Mouse (Mus musculus): ENCODE data around the gene Pcdh18.

Pcdh18 gene

GRCm38 (mm10) chr3:49756870-49757625 is at the start of gene Pcdh18:
Pcdh18 (minus strand) TSS chr3:49757325.
- peak; percentile 77 for DNase-seq (ENCODE audit: low spot score)

- no peak for DNase-seq (ENCODE audit: low spot score)
Observed at GRCm38 (mm10) chr3:49806823-49807222, 49.7 kb upstream of the Pcdh18 start.

- no peak for DNase-seq (ENCODE audit: low spot score)
Observed at GRCm38 (mm10) chr3:49805511-49805910, 48.4 kb upstream of the Pcdh18 start.

GRCm38 (mm10) chr3:49788296-49788695 is 31.2 kb upstream of the Pcdh18 start:
- DNase-seq (ENCODE audit: low spot score): no peak

- no peak for DNase-seq (ENCODE audit: low spot score)
Observed at GRCm38 (mm10) chr3:49787719-49788118, 30.6 kb upstream of the Pcdh18 start.

- DNase-seq (ENCODE audit: low spot score): no peak
Observed at GRCm38 (mm10) chr3:49768992-49769738, 12.0 kb upstream of the Pcdh18 start.

DNA sequence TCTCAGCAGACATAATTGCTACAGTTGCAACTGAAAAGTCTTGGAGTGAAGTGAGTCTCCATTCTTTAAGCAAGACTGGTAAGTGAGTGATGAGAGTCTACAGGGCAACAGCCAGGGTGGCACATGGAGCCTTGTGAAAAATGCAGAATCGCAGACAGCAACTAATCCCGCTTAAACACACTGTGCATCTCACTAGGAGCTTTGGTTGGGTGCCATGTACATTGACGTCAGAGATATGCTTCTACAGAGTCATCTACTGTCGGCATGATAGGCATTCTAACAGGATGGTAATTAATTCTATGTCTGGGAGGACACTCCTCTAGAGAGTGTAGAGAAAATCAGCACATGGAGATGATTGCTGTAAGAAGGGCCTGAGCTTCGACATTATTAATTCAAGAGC is 5.6 kb upstream of the Pcdh18 start:
- no peak for DNase-seq (ENCODE audit: low spot score)

DNA sequence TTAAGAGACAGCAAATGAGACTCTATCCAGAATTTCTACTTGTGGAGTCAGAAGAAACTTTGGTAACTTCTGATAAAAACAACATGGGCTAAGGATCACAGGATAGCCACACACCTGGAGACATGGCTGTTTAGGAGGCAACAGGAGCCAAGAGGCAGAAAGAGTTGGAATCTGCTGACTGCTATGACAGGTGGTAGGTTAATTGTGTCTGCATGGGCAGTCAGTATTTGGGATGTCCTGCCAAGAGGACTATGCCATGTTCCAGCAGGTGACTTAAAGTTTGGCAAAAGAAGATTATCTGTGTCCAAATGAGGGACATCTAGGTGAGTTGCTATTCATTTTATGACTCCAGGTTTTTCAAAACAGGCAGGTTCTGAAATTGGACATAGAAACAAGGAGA is 4.8 kb upstream of the Pcdh18 start:
- no peak for DNase-seq (ENCODE audit: low spot score)

DNA sequence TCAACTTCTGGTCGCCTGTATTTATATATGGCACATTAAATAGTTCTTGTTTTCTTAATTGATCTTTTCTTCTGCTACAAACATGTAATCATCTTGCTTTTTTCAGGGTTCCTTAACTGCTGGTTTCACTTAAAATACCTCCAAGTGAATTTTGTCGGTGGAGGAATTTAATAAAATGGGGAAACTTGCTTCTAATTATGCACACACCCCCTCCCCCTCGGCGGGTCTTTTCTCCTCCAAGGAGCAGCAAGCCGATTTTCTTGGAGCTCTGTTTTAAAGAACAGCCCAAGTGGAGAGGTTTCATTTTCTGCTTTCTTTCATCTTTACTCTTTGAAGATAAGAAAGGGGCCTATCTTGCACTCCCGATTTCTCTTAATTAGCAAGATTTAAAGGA is 498 bp upstream of the Pcdh18 start:
- DNase-seq (ENCODE audit: low spot score): no peak

DNA sequence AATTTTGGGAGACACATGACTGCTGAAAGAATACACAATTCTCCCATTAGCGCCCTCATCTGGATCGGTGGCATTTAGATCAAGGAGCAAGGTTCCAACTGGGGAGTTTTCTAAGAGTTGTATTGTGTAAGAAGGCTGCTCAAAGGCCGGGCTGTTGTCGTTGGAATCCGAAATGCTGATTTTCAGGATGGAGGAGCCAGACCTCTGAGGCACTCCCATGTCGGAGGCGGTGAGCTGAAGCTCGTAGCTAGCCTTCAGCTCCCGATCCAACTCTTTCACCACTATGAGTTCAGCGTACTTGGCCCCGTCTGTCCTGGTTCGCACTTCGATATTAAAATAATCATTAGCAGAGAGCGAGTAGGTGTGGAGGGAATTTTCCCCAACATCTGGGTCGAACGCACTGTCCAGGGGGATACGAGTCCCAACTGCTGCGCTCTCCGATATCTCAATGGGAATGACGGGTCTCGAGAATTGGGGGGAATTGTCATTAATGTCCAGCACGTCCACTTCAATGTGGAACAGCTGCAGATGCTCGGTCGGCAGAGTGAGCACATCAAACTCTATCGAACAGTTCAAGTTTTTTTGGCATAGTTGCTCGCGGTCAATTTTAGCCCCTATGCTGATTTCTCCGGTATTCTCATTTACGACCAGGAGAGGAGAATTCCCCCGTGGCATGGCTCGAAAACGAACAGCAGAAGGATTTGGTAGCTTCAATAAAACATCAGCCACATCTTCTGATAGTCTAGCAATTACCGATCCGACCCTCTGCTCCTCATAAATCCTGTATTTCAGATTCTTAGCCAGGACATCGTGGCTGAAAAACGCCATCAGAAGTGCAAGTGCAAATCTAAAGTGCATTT is 909 bp downstream of the Pcdh18 start:
- DNase-seq (ENCODE audit: low spot score): peak; percentile 12

DNA sequence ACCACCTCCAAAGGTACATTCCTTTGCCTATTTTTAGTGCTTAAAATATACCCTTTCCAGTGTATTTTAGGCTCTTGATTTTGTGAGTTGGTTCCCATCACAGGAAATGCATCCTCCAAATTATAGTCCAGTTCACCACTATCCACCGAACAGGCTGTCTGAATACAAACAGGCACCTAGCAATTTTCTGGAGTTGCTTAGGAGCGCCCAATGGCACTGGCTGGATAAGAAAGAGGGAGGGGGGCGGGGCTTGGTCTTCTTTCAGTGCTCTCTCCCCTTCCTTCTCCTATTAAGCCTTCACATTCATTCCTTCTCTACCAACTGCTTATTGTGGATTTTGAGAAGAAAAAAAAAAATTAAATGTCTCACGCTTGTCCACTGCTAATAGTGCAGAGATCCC is 4.4 kb downstream of the Pcdh18 start:
- no peak for DNase-seq (ENCODE audit: low spot score)

DNA sequence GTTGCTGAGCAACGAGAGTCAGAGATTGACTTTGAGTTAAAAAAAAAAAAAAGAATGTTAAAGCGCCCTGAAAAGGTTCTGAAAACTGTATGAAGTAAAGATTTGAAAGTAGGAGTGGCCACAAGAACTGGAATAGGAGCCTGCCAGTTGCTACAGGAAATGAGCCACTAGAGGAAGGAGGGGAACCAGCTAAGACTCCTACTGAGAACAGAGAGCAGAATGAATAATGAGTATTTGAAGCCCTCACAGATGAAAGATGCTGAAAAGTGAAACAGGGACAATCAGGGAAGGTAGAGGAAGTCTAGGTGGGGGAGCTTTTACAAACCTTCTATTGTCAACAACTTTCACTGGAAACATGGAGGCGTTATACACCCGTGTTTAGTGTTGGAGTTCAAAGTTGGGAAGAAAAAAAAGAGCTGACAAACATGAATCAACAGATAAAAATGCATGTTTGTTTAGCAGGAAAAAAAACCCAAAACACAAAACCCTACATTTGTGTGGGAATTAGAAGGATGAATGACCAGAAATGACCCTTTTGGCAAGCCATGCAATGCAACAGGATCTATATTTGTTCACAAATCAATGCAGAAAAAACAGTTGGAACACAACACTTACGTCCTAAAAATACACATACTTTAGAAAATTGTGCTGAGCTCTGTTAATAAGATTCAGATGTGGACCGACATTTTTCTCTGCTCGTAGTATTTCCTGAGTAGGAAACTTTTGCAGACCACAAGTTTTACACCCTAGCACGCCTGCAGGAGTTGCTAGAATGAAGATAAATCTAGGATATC is 7.4 kb downstream of the Pcdh18 start:
- DNase-seq (ENCODE audit: low spot score): no peak

GRCm38 (mm10) chr3:49748054-49748453 is 9.1 kb downstream of the Pcdh18 start:
- no peak for DNase-seq (ENCODE audit: low spot score)

DNA sequence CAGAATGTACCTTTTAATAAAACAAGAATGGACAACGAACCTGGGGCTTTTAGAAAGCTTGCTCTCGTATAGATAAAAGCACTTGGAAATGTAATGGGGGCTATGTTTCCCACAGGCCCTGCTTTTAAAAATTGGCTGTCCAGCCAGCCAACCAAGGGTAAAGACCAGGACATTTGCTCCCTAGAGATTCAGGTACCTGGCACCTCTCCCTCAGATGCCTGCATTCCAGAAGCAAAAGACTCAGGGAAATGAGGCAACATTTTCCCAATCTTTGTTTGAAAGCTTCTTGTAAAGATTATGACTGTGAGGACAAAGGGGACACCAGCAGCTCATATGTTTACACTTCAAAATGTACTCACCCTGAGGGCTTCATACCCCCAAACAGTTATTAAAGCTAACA is 18.1 kb downstream of the Pcdh18 start:
- no peak for DNase-seq (ENCODE audit: low spot score)

DNA sequence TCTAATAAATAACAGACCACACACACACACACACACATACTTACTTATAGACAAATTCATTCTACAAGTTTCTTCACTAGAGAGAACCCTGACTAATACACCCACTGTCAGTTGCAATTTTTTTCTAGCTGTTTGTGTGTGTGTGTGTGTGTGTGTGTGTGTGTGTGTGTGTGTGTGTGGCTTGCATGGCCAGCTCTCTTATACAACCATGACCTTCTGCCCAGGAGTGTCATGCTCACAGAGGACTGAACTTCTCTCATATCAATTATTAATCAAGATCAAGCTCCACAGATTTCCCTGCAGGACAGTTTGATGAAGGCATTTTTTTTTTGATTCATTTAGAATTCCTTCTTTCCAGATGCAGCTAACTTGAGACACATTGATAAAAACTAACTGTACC is 18.6 kb downstream of the Pcdh18 start:
- no peak for DNase-seq (ENCODE audit: low spot score)

- DNase-seq (ENCODE audit: low spot score): no peak
Observed at GRCm38 (mm10) chr3:49706503-49706902, 50.6 kb downstream of the Pcdh18 start.

DNA sequence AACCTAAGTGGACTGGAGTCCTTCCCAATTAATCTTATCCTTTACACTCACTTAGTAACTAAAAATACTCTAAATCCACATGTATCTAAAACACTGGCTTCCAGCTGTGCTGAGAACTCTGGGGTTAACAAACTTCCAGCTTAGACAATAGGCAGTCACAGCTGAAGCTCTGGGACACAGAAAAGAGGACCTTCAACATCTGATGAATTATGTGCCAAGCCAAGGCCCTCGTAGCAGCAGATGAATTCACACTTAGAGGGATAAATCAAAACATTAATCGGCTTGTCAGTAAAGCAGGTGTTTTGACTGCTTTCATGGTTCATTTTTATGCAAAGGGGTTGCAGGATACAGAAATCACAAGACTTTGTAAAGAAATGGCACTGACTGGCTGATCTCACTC is 57.2 kb downstream of the Pcdh18 start:
- no peak for DNase-seq (ENCODE audit: low spot score)

Measured in yolk sac, embryonic 10.5 days (tissue).